Mouse (Mus musculus) heart, embryonic 14.5 days (tissue): ENCODE results near the gene Glo1. TPM values are rescaled to one million over a fixed set of nuclear protein-coding genes. Genes with fewer than 3 reads are reported as not detected.
A peak's percentile ranks its signal among the peaks of the same experiment; 100 is the strongest.
"Not testable (repeated sequence)": the region's sequence is repeated elsewhere in the genome, so short reads cannot be mapped to it uniquely, and the experiment has no call there.

ENCODE experiments used
- ATAC-seq: fragments of 200-750 bp; cut with Nextera tagmentation; 2 replicates; pipeline ENCODE4 v1.8.0; 2017; ENCODE audit warnings: low read depth, moderate TSS enrichment; ENCODE audit not compliant: insufficient number of reproducible peaks, insufficient read depth, low FRiP score
- H3K27ac ChIP-seq, 2 experiments: fragments of 200-500 bp in 1 of 2; fragments of 300-500 bp in 1 of 2; sonication (generic) in 1 of 2; replicated peaks in 1 of 2; 2 replicates each; pipeline ENCODE4 v1.5.1; 2012 to 2014; ENCODE audit warnings: low read depth in 2 of 2, low read length in 2 of 2, control low read depth in 1 of 2, mild to moderate bottlenecking in 1 of 2, mixed read lengths in 1 of 2; ENCODE audit not compliant: control insufficient read depth in 1 of 2, insufficient read depth in 1 of 2
- H3K27me3 ChIP-seq: fragments of 300-500 bp; sonication (generic); 2 replicates; pipeline ENCODE4 v1.6.1; 2014; ENCODE audit warnings: mild to moderate bottlenecking, low read length, control low read depth; ENCODE audit not compliant: control insufficient read depth, insufficient read depth
- H3K36me3 ChIP-seq: fragments of 300-500 bp; sonication (generic); 2 replicates; pipeline ENCODE4 v1.6.1; 2014; ENCODE audit warnings: mild to moderate bottlenecking, control low read depth, low read length, mixed read lengths; ENCODE audit not compliant: control insufficient read depth, insufficient read depth
- H3K4me1 ChIP-seq, 2 experiments: fragments of 200-500 bp in 1 of 2; fragments of 300-500 bp in 1 of 2; sonication (generic) in 1 of 2; 2 replicates each; pipeline ENCODE4 v1.6.1; 2012 to 2014; ENCODE audit warnings: low read length in 2 of 2, control low read depth in 1 of 2, mixed read lengths in 1 of 2; ENCODE audit not compliant: control insufficient read depth in 2 of 2, insufficient read depth in 2 of 2
- H3K4me2 ChIP-seq: fragments of 300-500 bp; sonication (generic); 2 replicates; pipeline ENCODE4 v1.6.1; 2014; ENCODE audit warnings: mild to moderate bottlenecking, low read length
- H3K4me3 ChIP-seq, 2 experiments: fragments of 200-500 bp in 1 of 2; fragments of 300-500 bp in 1 of 2; sonication (generic) in 1 of 2; 2 replicates each; pipeline ENCODE4 v1.5.1; 2012 to 2014; ENCODE audit warnings: low read length in 2 of 2, mild to moderate bottlenecking in 2 of 2, control low read depth in 1 of 2, low read depth in 1 of 2, moderate library complexity in 1 of 2; ENCODE audit not compliant: control insufficient read depth in 1 of 2, insufficient read depth in 1 of 2
- H3K9ac ChIP-seq: fragments of 300-500 bp; sonication (generic); 2 replicates; pipeline ENCODE4 v1.6.1; 2014; ENCODE audit warnings: mild to moderate bottlenecking, low read length
- H3K9me3 ChIP-seq: fragments of 300-500 bp; sonication (generic); 2 replicates; pipeline ENCODE4 v1.6.1; 2016; ENCODE audit warnings: low read length, control low read depth; ENCODE audit not compliant: control insufficient read depth
- WGBS: fragments of 180-500 bp; shearing (Covaris S2); extraction: QIAGEN DNeasy Blood & Tissue Kit; methylation state at CpG from one replicate; pipeline ENCODE4 v1.1.7; 2014; 5-methylcytosine and 5-hydroxymethylcytosine counted together
- polyA plus RNA-seq: library from polyadenylated mRNA; unstranded; fragments of >200 nt; fragmentation: Nextera tagmentation; extraction: Ambion mirVana; gene quantifications from 2 replicates; pipeline ENCODE4 v1.2.1, GENCODE M21; 2014

Glo1 gene
- polyA plus RNA-seq, result 222 and 225 TPM in 2 replicates

GRCm38 (mm10) chr17:30626719-30627118 is at the start of gene Glo1:
Glo1 (minus strand) TSS chr17:30626871.
- H3K27ac ChIP-seq, H3K4me2 ChIP-seq, H3K9me3 ChIP-seq, H3K27me3 ChIP-seq, H3K4me3 ChIP-seq, ATAC-seq, H3K36me3 ChIP-seq, H3K9ac ChIP-seq, H3K4me1 ChIP-seq: not testable (repeated sequence)
- no CpG with 5 or more reads among the region's 20 CpGs for WGBS

GRCm38 (mm10) chr17:30675021-30675740 is 48.5 kb upstream of the Glo1 start:
- no peak overlapping the region for H3K4me2 ChIP-seq
- ATAC-seq, result no peak
- H3K27me3 ChIP-seq, result no peaks in the 10 kb centered on the region
- H3K4me3 ChIP-seq, result no peak overlapping the region
- H3K9me3 ChIP-seq, result no peaks in the 10 kb centered on the region
- H3K9ac ChIP-seq, result no peak overlapping the region
- no peaks in the 10 kb centered on the region for H3K36me3 ChIP-seq
- H3K27ac ChIP-seq, result no peak overlapping the region
- WGBS, result 84% methylated on average over 9 of the region's 9 CpGs
- H3K4me1 ChIP-seq, result no peaks in the 10 kb centered on the region

- no peaks in the 10 kb centered on the region for H3K36me3 ChIP-seq
- no peak overlapping the region for H3K4me3 ChIP-seq
- no peak overlapping the region for H3K9ac ChIP-seq
- ATAC-seq, result no peak
- no peaks in the 10 kb centered on the region for H3K27me3 ChIP-seq
- WGBS, result 88% methylated on average over 6 of the region's 6 CpGs
- no peak overlapping the region for H3K27ac ChIP-seq
- H3K9me3 ChIP-seq, result no peaks in the 10 kb centered on the region
- H3K4me1 ChIP-seq, result no peaks in the 10 kb centered on the region
- no peak overlapping the region for H3K4me2 ChIP-seq
Measured at GRCm38 (mm10) chr17:30673023-30673422, 46.4 kb upstream of the Glo1 start.

GRCm38 (mm10) chr17:30672556-30672955 is 45.9 kb upstream of the Glo1 start:
- no peak overlapping the region for H3K4me3 ChIP-seq
- H3K27ac ChIP-seq, result no peak overlapping the region
- no peaks in the 10 kb centered on the region for H3K36me3 ChIP-seq
- 86% methylated on average over 4 of the region's 4 CpGs for whole genome bisulfite sequencing
- H3K4me2 ChIP-seq, result no peak overlapping the region
- H3K9me3 ChIP-seq, result no peaks in the 10 kb centered on the region
- ATAC-seq, result no peak
- H3K4me1 ChIP-seq, result no peaks in the 10 kb centered on the region
- no peaks in the 10 kb centered on the region for H3K27me3 ChIP-seq
- H3K9ac ChIP-seq, result no peak overlapping the region

GRCm38 (mm10) chr17:30664856-30665255 is 38.2 kb upstream of the Glo1 start:
- no peak overlapping the region for H3K4me3 ChIP-seq
- 74% methylated on average over 5 of the region's 5 CpGs for WGBS
- no peaks in the 10 kb centered on the region for H3K4me1 ChIP-seq
- H3K9ac ChIP-seq, result no peak overlapping the region
- H3K9me3 ChIP-seq, result peaks cover 5% of the 10 kb centered on the region; the same call in 1 of the 2 replicates
- no peaks in the 10 kb centered on the region for H3K27me3 ChIP-seq
- no peak overlapping the region for H3K4me2 ChIP-seq
- H3K27ac ChIP-seq, result no peak overlapping the region
- no peak for ATAC-seq
- no peaks in the 10 kb centered on the region for H3K36me3 ChIP-seq

- Histone ChIP-seq H3K4me1 (no peaks in the 10 kb centered on the region), H3K27me3 (no peaks in the 10 kb centered on the region), H3K9me3 (peaks cover 5% of the 10 kb centered on the region; the same call in 1 of the 2 replicates), H3K9ac (no peak overlapping the region), H3K36me3 (no peaks in the 10 kb centered on the region), H3K4me2 (no peak overlapping the region), H3K4me3 (no peak overlapping the region), H3K27ac (no peak overlapping the region)
- ATAC-seq, result no peak
- WGBS, result 84% methylated on average over 8 of the region's 8 CpGs
Measured at GRCm38 (mm10) chr17:30663170-30663569, 36.5 kb upstream of the Glo1 start.

GRCm38 (mm10) chr17:30662131-30662530 is 35.5 kb upstream of the Glo1 start:
- Histone ChIP-seq H3K4me3 (no peak overlapping the region), H3K9me3 (peaks cover 5% of the 10 kb centered on the region; the same call in 1 of the 2 replicates), H3K9ac (no peak overlapping the region), H3K27me3 (no peaks in the 10 kb centered on the region), H3K4me2 (no peak overlapping the region), H3K27ac (no peak overlapping the region), H3K36me3 (no peaks in the 10 kb centered on the region), H3K4me1 (no peaks in the 10 kb centered on the region; a peak in 1 of 4 replicates)
- 71% methylated on average over 8 of the region's 8 CpGs for WGBS
- ATAC-seq, result no peak

- Histone ChIP-seq H3K27ac (peak overlapping the region; percentile 14 to 45), H3K9ac (peak overlapping the region; percentile 67), H3K4me3 (peak overlapping the region; percentile 42 to 43), H3K4me1 (no peaks in the 10 kb centered on the region; a peak in 1 of 4 replicates), H3K36me3 (no peaks in the 10 kb centered on the region), H3K9me3 (no peaks in the 10 kb centered on the region), H3K27me3 (no peaks in the 10 kb centered on the region), H3K4me2 (peak overlapping the region; percentile 66)
- ATAC-seq, result peak; percentile 39; the same call in 1 of the 2 replicates
- 17% methylated on average over 13 of the region's 13 CpGs for WGBS
Measured at GRCm38 (mm10) chr17:30658152-30658544, 31.5 kb upstream of the Glo1 start.
